Mouse (Mus musculus) R1 (cell line): ENCODE measurements around the gene Baz1b.

Experiments used
- DNase-seq: peaks from one replicate; pipeline ENCODE4 v3.0.0-alpha.2; 2018; ENCODE audit warnings: low read depth, low spot score

Gene Baz1b

DNA sequence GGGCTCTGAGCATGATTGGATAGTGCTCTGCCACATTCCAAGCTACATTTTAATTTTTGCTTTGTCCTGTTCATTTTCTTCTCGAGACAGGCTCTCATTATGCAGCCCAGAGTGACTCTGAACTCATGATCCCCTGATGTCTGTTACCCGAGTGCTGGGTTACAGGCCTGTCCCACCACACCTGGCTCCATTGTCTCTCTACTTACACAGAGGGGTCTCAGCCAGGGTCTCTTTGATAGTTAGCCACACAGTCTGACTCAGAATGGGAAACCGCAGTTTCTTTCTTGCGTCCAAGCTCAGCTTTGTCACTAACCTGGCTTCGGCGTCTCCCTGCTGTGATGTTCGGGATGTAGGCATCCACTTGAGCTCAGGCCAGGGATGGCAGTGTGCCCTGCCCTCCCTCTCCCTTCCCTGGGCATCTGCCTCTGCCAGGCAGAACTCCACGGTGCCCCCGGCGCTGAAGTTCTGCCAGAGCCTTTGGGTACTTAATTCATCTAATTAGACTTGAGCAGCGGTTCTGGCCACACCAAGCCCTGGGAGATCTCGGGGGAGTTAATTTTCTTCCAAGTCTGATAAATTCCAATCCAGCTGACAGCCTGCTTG is 84.6 kb downstream of the Baz1b start:
- no peak for DNase-seq

DNA sequence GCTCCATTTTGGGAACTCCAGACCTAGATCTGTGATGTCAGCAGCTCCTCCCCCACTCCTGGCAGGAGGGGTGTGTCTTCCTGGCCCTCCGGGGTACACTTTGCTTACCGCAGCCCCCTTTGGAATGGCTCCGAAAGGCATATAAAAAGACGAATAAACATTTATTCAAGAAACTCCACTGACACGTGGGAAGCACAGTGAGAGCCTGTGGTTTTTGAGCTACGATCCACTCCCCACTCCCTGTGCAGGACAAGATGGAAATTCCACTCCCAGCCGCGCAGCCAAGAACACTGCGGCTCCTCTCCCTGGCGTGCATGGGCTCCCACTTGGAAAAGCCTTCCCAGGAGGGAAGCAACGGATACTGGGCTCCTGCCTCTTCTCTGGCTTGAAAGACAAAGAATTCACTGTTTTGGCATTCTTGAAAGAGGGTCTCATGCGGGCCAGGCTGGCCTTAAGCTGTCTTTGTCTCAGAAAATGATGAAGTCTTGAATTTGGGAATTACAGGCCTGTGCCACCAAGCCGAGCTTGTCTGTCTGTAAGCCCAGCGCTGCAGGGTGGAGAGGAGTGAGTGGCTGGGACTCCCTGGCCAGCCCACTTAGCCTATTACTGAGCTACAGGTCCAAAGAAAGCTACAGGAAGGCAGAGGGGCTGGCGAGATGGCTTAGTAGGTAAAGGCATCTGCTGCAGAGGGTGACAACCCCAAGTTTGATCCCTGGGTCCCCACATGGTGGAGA is 87.8 kb downstream of the Baz1b start:
- DNase-seq: peak; percentile 43

DNA sequence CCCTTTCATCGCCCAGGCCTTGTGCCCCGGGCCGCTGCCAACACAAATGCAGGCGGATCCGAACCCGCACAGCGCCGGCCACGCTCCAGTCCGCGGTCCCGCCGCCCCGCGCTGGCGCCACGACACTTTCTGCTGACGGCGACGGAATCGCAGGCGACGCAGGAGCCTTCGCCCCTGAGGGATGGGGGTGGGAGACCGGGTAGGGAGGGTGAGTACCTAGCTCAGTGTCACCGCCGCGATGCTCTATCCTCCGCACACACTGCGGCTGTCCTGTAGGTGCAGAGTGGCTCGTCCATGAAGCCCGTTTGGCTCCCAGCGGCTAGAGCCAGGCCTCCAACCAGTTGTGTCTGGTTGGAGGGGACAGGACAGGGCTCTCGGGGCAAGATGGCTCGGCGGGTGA is 89.5 kb downstream of the Baz1b start:
- peak; percentile 45 for DNase-seq

DNA sequence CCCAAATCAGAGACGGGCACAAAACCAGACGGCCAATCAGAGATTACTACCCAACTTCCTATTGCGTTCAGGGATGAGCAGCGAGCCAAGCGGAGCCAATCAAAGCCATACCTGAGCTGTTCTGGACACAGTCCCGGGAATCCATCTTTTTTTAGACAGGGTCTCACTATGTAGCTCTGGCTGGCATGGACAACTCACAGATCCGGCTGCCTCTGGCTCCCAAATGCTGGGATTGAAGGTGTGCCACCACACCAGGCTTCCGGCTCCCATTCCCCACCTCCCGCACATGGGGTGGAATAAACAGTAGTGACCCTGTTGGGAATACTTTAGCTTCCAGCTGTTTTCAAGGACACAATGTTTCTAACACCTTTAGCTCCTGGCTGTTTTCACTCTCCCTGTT is 93.2 kb downstream of the Baz1b start:
- peak; percentile 44 for DNase-seq

DNA sequence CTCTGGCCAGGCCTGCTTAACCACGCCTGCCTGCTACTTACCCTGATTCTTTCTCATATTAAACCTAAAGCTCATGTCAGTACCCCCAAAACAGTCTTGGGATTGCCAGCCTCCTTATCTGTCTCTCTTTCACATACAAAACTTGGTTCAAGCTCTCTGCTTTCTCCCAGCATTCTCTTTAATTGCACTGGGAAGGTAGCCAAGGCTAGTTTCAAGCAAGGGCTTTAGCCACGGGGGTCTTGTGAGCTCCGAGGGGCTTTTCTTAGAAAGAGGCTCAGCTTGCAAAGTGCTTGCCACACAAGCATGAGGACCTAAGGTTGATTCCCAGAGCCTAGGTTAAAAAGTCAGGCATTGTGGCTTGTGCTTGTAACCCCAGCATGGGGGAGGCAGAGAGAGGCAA is 98.1 kb downstream of the Baz1b start:
- no peak for DNase-seq

DNA sequence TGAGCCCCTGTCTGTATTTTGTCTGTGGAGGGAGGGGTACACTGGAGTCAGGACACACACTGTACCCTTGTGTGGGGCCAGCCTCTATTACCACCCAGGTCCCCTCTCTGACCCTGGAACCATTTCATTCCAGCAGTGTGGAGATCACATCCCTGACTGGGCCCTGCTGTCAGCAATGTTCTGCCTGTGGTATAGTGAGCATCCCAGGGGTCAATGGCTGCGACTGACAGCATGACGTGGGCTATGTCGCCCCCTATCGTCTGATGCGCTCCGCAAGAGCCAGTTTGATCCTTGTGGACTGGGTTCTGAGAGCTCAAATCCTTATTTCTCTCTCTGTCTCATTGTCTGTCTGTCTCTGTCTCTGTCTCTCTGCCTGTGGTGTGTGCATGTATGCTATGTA is 99.1 kb downstream of the Baz1b start:
- peak; percentile 73 for DNase-seq

DNA sequence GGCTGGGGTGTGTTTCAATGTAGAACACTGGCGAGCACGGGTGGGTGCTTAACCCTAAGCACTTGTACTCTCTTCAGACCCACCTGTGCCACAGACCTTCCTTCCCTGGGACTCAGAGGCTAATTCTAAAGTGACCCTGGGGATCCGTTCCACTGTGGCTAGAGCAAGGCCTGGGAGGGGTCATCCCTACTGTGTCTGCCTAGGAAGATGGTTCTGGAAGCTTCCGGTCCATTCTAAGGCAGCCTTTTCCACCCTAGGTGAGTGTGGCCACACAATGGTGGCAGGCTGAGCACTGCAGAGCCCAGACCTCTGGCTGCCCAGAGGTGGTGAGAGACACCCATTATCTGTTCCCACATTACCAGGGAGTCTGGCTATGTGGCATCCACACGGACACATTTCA is 99.9 kb downstream of the Baz1b start:
- DNase-seq: no peak

DNA sequence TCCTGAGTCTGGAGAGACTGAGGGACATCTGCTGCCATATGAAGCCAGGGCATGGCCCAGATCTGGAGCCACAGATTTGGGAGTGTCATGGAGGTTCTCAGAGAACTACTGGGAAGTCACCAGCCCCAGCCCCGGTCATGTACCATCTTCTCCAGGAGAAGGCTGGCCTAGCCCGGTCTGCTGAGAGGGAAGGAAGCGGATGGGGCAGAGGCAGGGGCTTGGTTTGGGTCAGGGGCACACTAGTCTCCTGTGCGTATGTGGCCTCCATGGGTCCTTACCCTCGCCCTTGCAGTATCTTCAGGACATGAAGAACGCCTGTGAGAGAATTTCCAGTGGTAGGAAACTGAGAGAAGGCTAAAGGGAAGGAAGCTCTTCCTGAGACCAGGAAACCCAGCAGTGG is 103.6 kb downstream of the Baz1b start:
- DNase-seq: no peak

DNA sequence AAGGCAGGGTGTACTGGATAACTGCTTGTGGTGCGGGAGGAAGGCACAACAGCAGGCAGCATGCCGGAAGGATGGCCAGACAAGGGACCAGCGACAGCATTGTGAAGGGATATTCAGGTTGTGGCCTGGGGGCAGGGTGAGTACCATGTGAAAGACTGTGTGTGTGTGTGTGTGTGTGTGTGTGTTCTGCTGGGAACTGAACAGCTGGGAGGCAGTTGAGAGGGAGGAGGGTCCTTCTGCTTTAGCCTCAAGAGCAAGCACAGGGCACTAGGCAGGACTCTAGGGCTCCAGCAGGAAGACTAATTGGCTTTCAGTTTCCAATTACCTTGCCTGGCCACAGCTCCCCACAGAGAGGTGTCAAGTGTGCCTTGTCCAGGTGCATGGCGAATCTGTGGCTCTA is 104.1 kb downstream of the Baz1b start:
- no peak for DNase-seq

DNA sequence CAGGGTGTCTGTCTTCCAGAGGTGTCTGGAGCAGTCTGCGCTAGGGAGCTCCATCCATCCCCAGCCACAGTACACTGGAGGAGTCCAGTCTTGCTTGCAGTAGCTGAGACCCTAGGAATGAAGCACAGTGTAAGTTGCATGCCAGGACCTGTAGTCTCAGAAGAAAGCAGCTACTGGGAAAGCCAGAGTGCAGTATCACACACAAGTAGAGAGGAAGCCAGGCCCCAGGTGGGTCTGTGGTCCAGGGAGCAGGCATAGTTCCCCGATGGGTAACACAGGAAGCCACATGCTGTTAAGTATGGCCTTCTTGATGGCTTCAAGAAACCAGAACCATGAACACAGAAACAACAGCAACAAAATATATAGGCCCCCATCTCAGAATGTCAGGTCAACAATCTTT is 104.9 kb downstream of the Baz1b start:
- no peak for DNase-seq
